Mouse (Mus musculus) myocyte (in vitro differentiated cells): ENCODE measurements at regions not wholly inside any gene's neighbourhood (a gene's known extent, or its start where the extent isn't known, plus 50 kb on each side); places are given as distances from the start of the nearest gene placed in this dataset.

Experiments used
- H3K27me3 ChIP-seq: one replicate; pipeline ENCODE4 v1.6.1; 2011; ENCODE audit not compliant: control insufficient read depth, insufficient read depth, insufficient read length
- H3K36me3 ChIP-seq: one replicate; pipeline ENCODE4 v1.6.1; 2011; ENCODE audit not compliant: control insufficient read depth, insufficient read depth
- H3K4me2 ChIP-seq: one replicate; pipeline ENCODE4 v1.6.1; 2011; ENCODE audit warnings: low read depth, control low read depth
- H3K4me3 ChIP-seq: one replicate; pipeline ENCODE4 v1.5.1; 2011; ENCODE audit warnings: mild to moderate bottlenecking, control low read depth, moderate library complexity
- H3K79me2 ChIP-seq: one replicate; pipeline ENCODE4 v1.6.1; 2011; ENCODE audit not compliant: control insufficient read depth, insufficient read depth
- H3ac ChIP-seq: one replicate; pipeline ENCODE4 v1.6.1; 2011; ENCODE audit not compliant: control insufficient read depth, insufficient read length
- CEBPB ChIP-seq: IDR thresholded peaks from 2 replicates; pipeline ENCODE4 v1.6.1; 2011; ENCODE audit warnings: mild to moderate bottlenecking, moderate library complexity; ENCODE audit not compliant: poor library complexity, insufficient read depth, severe bottlenecking
- E2F4 ChIP-seq: IDR thresholded peaks from one replicate; pipeline ENCODE4 v1.6.1; 2011; ENCODE audit warnings: mild to moderate bottlenecking, control low read depth, moderate library complexity; ENCODE audit not compliant: insufficient read depth
- MAX ChIP-seq: IDR thresholded peaks from one replicate; pipeline ENCODE4 v1.6.1; 2011; ENCODE audit warnings: low read depth, mild to moderate bottlenecking, control low read depth
- MYOD1 ChIP-seq, 3 experiments: IDR thresholded peaks; one replicate each; pipeline ENCODE4 v1.6.1; 2011; ENCODE audit warnings: control low read depth in 2 of 3, low read depth in 2 of 3, mild to moderate bottlenecking in 2 of 3, moderate library complexity in 1 of 3; ENCODE audit not compliant: insufficient read length in 2 of 3, control insufficient read depth in 1 of 3
- MYOG ChIP-seq, 3 experiments: IDR thresholded peaks; one replicate each; pipeline ENCODE4 v1.6.1; 2011; ENCODE audit warnings: control low read depth in 2 of 3, low read depth in 2 of 3, mild to moderate bottlenecking in 2 of 3; ENCODE audit not compliant: insufficient read length in 2 of 3, control insufficient read depth in 1 of 3, insufficient read depth in 1 of 3
- POLR2A ChIP-seq: IDR thresholded peaks from one replicate; pipeline ENCODE4 v1.6.1; 2011; ENCODE audit warnings: low read depth, mild to moderate bottlenecking, control low read depth, moderate library complexity; ENCODE audit not compliant: insufficient read length
- POLR2AphosphoS2 ChIP-seq: IDR thresholded peaks from one replicate; pipeline ENCODE4 v1.6.1; 2011; ENCODE audit warnings: low read depth, control low read depth; ENCODE audit not compliant: insufficient read length
- REST ChIP-seq: IDR thresholded peaks from one replicate; pipeline ENCODE4 v1.6.1; 2011; ENCODE audit warnings: mild to moderate bottlenecking, control low read depth, moderate library complexity; ENCODE audit not compliant: insufficient read depth, insufficient read length
- SRF ChIP-seq: IDR thresholded peaks from one replicate; pipeline ENCODE4 v1.6.1; 2011; ENCODE audit warnings: low read depth; ENCODE audit not compliant: control insufficient read depth, insufficient read length
- TCF12 ChIP-seq: IDR thresholded peaks from one replicate; pipeline ENCODE4 v1.6.1; 2011; ENCODE audit warnings: mild to moderate bottlenecking, control low read depth; ENCODE audit not compliant: poor library complexity, insufficient read depth, severe bottlenecking
- TCF3 ChIP-seq: IDR thresholded peaks from one replicate; pipeline ENCODE4 v1.6.1; 2011; ENCODE audit warnings: low read depth, control low read depth; ENCODE audit not compliant: insufficient read length
- USF1 ChIP-seq: IDR thresholded peaks from one replicate; pipeline ENCODE4 v1.6.1; 2011; ENCODE audit warnings: low read depth, mild to moderate bottlenecking, control low read depth, moderate library complexity

DNA sequence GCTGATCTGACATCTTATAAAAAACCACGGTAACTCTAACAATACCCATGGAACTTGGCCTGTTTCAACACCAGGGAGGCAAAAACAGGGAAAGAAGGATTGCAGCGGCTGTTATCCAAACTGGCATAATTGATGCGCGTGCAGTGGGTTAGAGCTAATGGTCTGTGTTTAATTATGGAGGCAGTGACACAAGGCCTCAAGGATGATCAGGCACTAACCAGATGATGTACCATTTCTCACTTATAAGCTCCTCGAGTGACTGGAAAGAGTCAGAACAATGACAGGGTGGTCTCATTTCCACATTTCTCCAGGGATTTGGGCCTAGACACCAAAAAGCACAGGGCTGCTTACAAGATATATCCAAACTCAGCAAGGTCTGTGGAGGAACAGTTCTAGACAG lies 83.0 kb upstream of the Rai2 start:
- TF ChIP-seq MYOG (IDR thresholded peaks at IDR 0.05; ENCODE audit: control insufficient read depth in 1 of 3, insufficient read depth in 1 of 3, insufficient read length in 2 of 3, low read depth in 2 of 3) (no peak), USF1 (no peak), E2F4 (no peak), CEBPB (no peak), MYOD1 (IDR thresholded peaks at IDR 0.05; ENCODE audit: control insufficient read depth in 1 of 3, insufficient read length in 2 of 3, low read depth in 2 of 3) (no peak), TCF12 (no peak), MAX (no peak), REST (no peak), POLR2A (no peak), SRF (no peak), TCF3 (no peak), POLR2AphosphoS2 (no peak)
- Histone ChIP-seq H3K79me2 (no peaks in the 10 kb centered on the region), H3ac (no peak overlapping the region), H3K4me2 (no peak overlapping the region), H3K4me3 (no peak overlapping the region), H3K36me3 (no peaks in the 10 kb centered on the region), H3K27me3 (no peaks in the 10 kb centered on the region)

DNA sequence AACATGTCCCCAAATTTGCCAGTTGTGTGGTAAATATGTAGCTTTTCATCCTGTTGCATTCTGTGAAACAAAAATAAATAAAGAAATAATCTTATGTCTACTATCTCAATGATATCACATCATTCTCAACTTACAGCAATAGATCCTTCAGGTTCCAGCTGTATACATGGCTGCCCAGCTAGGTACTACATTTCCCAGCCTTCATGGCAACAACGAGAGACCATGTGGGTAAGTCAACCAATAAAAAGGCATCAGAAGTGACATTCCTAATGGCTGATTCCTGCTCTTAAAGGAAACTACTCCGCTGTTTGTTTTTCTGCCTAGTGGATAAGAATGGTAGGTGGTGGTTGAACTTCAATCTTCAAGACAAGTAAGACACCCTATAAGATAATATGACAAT lies 82.5 kb upstream of the Rai2 start:
- Histone ChIP-seq H3K4me2 (no peak overlapping the region), H3K36me3 (no peaks in the 10 kb centered on the region), H3K79me2 (no peaks in the 10 kb centered on the region), H3K4me3 (no peak overlapping the region), H3ac (no peak overlapping the region), H3K27me3 (no peaks in the 10 kb centered on the region)
- TF ChIP-seq POLR2A (no peak), USF1 (peak; percentile 45), CEBPB (no peak)

DNA sequence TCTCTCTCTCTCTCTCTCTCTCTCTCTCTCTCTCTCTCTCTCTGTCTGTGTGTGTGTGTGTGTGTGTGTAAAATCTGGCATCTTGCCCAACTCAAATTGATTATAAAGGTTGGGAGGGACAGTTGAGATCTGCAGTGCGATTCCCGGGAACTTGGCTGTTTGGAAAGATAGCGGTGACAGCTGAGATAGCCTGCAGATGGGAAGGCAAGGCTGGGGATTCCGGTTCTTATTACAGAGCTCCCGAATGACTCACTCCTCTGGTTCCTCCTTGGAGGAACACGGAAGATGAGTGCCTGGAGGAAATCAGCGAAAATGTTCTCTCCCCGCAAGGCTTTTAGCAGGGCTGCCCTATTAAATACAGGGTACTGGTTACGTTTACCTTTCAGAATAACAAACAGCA lies 81.2 kb upstream of the Rai2 start:
- TF ChIP-seq POLR2A (no peak), MYOG (IDR thresholded peaks at IDR 0.05; ENCODE audit: control insufficient read depth in 1 of 3, insufficient read depth in 1 of 3, insufficient read length in 2 of 3, low read depth in 2 of 3) (no peak), TCF3 (no peak), POLR2AphosphoS2 (no peak), REST (no peak), TCF12 (no peak), MAX (no peak), USF1 (no peak), E2F4 (no peak), CEBPB (no peak), SRF (no peak), MYOD1 (IDR thresholded peaks at IDR 0.05; ENCODE audit: control insufficient read depth in 1 of 3, insufficient read length in 2 of 3, low read depth in 2 of 3) (no peak)
- Histone ChIP-seq H3K4me2 (no peak overlapping the region), H3K79me2 (no peaks in the 10 kb centered on the region), H3K36me3 (no peaks in the 10 kb centered on the region), H3ac (no peak overlapping the region), H3K27me3 (no peaks in the 10 kb centered on the region), H3K4me3 (no peak overlapping the region)

DNA sequence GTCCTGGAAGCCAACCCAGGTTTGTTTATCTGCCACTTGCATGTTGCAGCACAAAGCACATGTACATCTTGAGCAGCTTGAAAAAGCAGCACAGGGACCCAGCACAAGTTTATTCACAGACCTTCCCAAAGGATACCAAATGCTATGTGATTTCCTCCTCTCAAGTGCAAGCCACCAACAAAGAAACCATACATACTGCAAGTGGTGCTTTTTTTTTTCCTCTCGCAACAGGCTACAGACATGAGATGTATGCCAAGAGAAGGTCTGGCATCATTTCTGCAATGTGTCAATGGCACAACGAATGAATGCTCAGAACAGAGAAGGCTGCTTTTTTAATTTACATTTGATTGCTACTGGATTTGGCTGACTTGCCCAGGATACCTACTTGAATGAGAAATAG lies 63.8 kb upstream of the Rai2 start:
- Histone ChIP-seq H3K4me3 (no peak overlapping the region), H3K79me2 (no peaks in the 10 kb centered on the region), H3ac (no peak overlapping the region), H3K27me3 (no peaks in the 10 kb centered on the region), H3K4me2 (no peak overlapping the region), H3K36me3 (no peaks in the 10 kb centered on the region)
- TF ChIP-seq POLR2AphosphoS2 (no peak), POLR2A (no peak), E2F4 (no peak), REST (no peak)

DNA sequence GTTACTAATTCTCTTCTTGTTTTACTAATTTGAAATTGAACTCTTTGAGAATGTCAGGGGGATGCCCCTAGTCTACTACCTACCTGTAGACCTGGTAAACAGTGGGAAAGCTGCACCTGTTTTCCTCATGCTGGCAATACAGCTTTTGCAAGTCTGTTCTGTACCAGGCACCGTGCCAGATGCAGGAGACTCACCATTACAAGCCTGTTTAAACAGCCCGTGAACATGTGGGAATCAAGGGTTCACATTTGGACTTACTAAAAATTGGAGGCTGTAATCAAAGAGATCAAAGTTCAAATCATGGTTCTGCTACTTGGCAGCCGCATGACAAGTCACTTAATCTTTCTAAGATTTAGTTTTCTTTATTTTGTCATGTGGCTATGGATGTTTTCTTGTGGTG lies 56.8 kb upstream of the Rai2 start:
- no peak for TF ChIP-seq TCF3
- TF ChIP-seq POLR2A, result no peak
- no peak for TF ChIP-seq REST
- no peak for TF ChIP-seq USF1
- TF ChIP-seq E2F4, result no peak
- no peak for TF ChIP-seq MYOG (IDR thresholded peaks at IDR 0.05; ENCODE audit: control insufficient read depth in 1 of 3, insufficient read depth in 1 of 3, insufficient read length in 2 of 3, low read depth in 2 of 3)
- no peak for TF ChIP-seq CEBPB
- no peak for TF ChIP-seq TCF12
- TF ChIP-seq MYOD1 (IDR thresholded peaks at IDR 0.05; ENCODE audit: control insufficient read depth in 1 of 3, insufficient read length in 2 of 3, low read depth in 2 of 3), result no peak
- no peak for TF ChIP-seq POLR2AphosphoS2
- TF ChIP-seq SRF, result no peak
- TF ChIP-seq MAX, result no peak
- Histone ChIP-seq H3K4me2 (no peak overlapping the region), H3K79me2 (no peaks in the 10 kb centered on the region), H3K36me3 (no peaks in the 10 kb centered on the region), H3ac (no peak overlapping the region), H3K4me3 (no peak overlapping the region), H3K27me3 (no peaks in the 10 kb centered on the region)
